Mouse (Mus musculus): Measurements from ENCODE around the gene Tmem29. TPM values are rescaled to one million over a fixed set of nuclear protein-coding genes. Genes with fewer than 3 reads are reported as not detected.

Gene Tmem29
- polyA plus RNA-seq, 1 experiment from 2014 or later = 44.8 TPM

DNA sequence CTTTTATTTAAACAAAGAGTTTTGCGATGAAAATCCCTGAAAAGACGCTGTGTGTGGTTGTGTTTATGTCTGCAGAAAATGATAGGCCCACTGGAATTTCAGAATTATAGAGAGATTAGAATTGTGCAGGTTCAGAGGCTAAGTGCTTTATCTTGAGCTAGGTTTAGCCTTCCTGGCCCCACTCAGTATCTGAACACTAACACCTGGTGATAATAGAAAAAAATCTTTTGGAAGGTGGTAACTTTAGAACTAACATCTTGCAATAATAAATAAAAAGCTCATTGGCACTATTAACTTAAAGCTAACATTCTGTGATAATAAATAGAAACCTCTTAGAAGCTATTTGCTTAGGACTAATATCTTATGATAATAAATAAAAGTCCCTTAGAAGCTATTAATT, 1.2 kb upstream of the Tmem29 start:
- Histone ChIP-seq H3K9me3 (ENCODE audit: control insufficient read depth, low read length) (no peaks in the 10 kb centered on the region), H3K9ac (ENCODE audit: low read length) (no peak overlapping the region), H3K27ac (ENCODE audit: low read depth, low read length) (no peak overlapping the region), H3K4me2 (no peak overlapping the region), H3K4me1 (ENCODE audit: control insufficient read depth, insufficient read depth, low read length) (no peaks in the 10 kb centered on the region), H3K4me3 (ENCODE audit: low read depth, low read length) (no peak overlapping the region), H3K36me3 (ENCODE audit: control insufficient read depth, insufficient read depth, low read length) (no peaks in the 10 kb centered on the region), H3K27me3 (ENCODE audit: control insufficient read depth, insufficient read depth, low read length) (no peaks in the 10 kb centered on the region)
- DNase-seq (ENCODE audit: low spot score, missing footprints) (peak; percentile 19), ATAC-seq (ENCODE audit: low FRiP score) (no peak)
- WGBS = 78% methylated on average over 2 of the region's 2 CpGs

DNA sequence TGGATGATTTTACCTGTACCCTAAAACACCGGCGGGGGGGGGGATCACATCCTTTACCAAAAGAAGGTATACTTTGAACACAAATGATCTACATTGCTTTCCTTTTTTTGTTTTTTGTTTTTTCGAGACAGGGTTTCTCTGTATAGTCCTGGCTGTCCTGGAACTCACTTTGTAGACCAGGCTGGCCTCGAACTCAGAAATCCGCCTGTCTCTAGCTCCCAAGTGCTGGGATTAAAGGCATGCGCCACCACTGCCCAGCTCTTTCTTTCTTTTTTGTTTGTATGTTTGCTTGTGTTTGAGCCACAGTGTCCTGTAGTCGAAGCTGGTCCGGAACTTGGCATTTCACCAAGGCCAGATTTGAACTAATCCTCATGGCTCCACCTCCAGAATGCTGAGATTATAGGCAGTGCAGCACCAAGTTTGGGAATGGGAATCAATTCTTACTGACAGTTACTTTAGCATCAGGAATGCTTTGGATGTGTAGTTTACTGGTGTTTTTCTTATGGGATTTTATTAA, 515 bp upstream of the Tmem29 start:
- H3K4me2 ChIP-seq = peak overlapping the region; percentile 33
- no peaks in the 10 kb centered on the region for H3K9me3 ChIP-seq (ENCODE audit: control insufficient read depth, low read length)
- H3K9ac ChIP-seq (ENCODE audit: low read length) = peak overlapping the region; percentile 55
- H3K27ac ChIP-seq (ENCODE audit: low read depth, low read length) = no peak overlapping the region
- H3K4me1 ChIP-seq (ENCODE audit: control insufficient read depth, insufficient read depth, low read length) = no peaks in the 10 kb centered on the region
- peak; percentile 9 for ATAC-seq (ENCODE audit: low FRiP score)
- no peak for DNase-seq (ENCODE audit: low spot score, missing footprints)
- H3K36me3 ChIP-seq (ENCODE audit: control insufficient read depth, insufficient read depth, low read length) = no peaks in the 10 kb centered on the region
- no peaks in the 10 kb centered on the region for H3K27me3 ChIP-seq (ENCODE audit: control insufficient read depth, insufficient read depth, low read length)
- WGBS = 36% methylated on average over 8 of the region's 8 CpGs
- H3K4me3 ChIP-seq (ENCODE audit: low read depth, low read length) = peak overlapping the region; percentile 36

DNA sequence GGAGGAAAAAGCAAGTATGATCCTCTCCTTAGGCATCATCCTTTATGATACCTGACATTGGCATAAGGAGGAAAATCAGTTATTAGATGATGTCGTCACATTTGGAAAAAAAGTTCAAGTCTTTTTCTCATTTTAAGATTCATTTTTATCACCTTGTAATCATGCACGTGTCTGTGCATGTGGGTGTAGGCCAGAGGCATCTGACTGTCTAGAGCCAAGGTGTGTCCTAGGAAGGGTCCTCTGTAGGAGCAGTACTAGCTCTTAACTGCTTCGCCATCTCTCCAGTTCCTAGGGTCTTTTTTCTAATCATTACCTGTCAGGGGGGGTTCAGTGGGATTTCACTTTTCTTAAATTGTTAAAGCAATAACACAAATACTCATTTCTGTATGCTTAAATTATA, 818 bp downstream of the Tmem29 start:
- peak; percentile 47; the same call in 1 of the 2 replicates for ATAC-seq (ENCODE audit: low FRiP score)
- 46% methylated on average over 3 of the region's 3 CpGs for WGBS

GRCm38 (mm10) chrX:150440505-150441338, 18.2 kb downstream of the Tmem29 start:
- H3K4me1 ChIP-seq (ENCODE audit: control insufficient read depth, insufficient read depth, low read length) = no peaks in the 10 kb centered on the region
- no peak overlapping the region; the same call in 1 of the 2 replicates for H3K27ac ChIP-seq (ENCODE audit: low read depth, low read length)
- peak overlapping the region; percentile 44 for H3K4me2 ChIP-seq
- no peaks in the 10 kb centered on the region for H3K9me3 ChIP-seq (ENCODE audit: control insufficient read depth, low read length)
- DNase-seq (ENCODE audit: low spot score, missing footprints) = peak; percentile 96
- peak overlapping the region; percentile 33 for H3K4me3 ChIP-seq (ENCODE audit: low read depth, low read length)
- H3K27me3 ChIP-seq (ENCODE audit: control insufficient read depth, insufficient read depth, low read length) = no peaks in the 10 kb centered on the region
- peak; percentile 93 for ATAC-seq (ENCODE audit: low FRiP score)
- H3K36me3 ChIP-seq (ENCODE audit: control insufficient read depth, insufficient read depth, low read length) = no peaks in the 10 kb centered on the region
- WGBS = 22% methylated on average over 18 of the region's 18 CpGs
- peak overlapping the region; percentile 53 for H3K9ac ChIP-seq (ENCODE audit: low read length)

More for the DNA sequence above, 818 bp downstream of the Tmem29 start:
- Histone ChIP-seq H3K9me3 (ENCODE audit: control insufficient read depth, low read length) (no peaks in the 10 kb centered on the region), H3K4me1 (ENCODE audit: control insufficient read depth, insufficient read depth, low read length) (no peaks in the 10 kb centered on the region), H3K9ac (ENCODE audit: low read length) (no peak overlapping the region), H3K27me3 (ENCODE audit: control insufficient read depth, insufficient read depth, low read length) (no peaks in the 10 kb centered on the region), H3K4me3 (ENCODE audit: low read depth, low read length) (0 out of 2 replicates have a peak overlapping the region, but pooled peaks have one; percentile 9), H3K4me2 (peak overlapping the region; percentile 17; the same call in 1 of the 2 replicates), H3K36me3 (ENCODE audit: control insufficient read depth, insufficient read depth, low read length) (no peaks in the 10 kb centered on the region), H3K27ac (ENCODE audit: low read depth, low read length) (no peak overlapping the region)
- no peak for DNase-seq (ENCODE audit: low spot score, missing footprints)

GRCm38 (mm10) chrX:150436373-150436772, 22.6 kb downstream of the Tmem29 start:
- DNase-seq (ENCODE audit: low spot score, missing footprints) (no peak), ATAC-seq (ENCODE audit: low FRiP score) (no peak)
- no peak overlapping the region for H3K9ac ChIP-seq (ENCODE audit: low read length)
- no peaks in the 10 kb centered on the region for H3K9me3 ChIP-seq (ENCODE audit: control insufficient read depth, low read length)
- WGBS = 88% methylated on average over 2 of the region's 2 CpGs
- H3K27ac ChIP-seq (ENCODE audit: low read depth, low read length) = no peak overlapping the region
- H3K4me2 ChIP-seq = no peak overlapping the region
- H3K36me3 ChIP-seq (ENCODE audit: control insufficient read depth, insufficient read depth, low read length) = no peaks in the 10 kb centered on the region
- no peaks in the 10 kb centered on the region for H3K4me1 ChIP-seq (ENCODE audit: control insufficient read depth, insufficient read depth, low read length)
- H3K4me3 ChIP-seq (ENCODE audit: low read depth, low read length) = no peak overlapping the region
- H3K27me3 ChIP-seq (ENCODE audit: control insufficient read depth, insufficient read depth, low read length) = no peaks in the 10 kb centered on the region

DNA sequence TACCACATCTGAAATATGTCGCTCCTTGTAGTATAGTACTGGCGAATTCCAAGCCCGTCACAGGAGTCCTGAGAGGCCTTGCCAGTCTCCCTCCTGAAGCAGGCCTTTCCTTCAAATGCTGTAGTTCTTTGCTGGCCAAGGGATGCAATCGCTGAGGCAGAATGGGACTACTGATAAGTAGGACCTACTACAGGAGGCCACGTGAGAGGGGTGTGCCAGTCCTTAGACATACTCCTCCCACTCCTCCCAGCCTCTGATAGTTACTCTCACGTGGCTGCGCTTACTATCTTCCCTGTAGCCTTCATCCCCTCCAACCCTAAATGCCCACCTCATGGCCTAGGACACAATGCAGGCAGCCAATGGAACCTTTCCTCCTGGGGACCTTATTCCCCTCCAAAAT, 23.6 kb downstream of the Tmem29 start:
- Histone ChIP-seq H3K27me3 (ENCODE audit: control insufficient read depth, insufficient read depth, low read length) (no peaks in the 10 kb centered on the region), H3K9ac (ENCODE audit: low read length) (no peak overlapping the region), H3K4me3 (ENCODE audit: low read depth, low read length) (no peak overlapping the region), H3K4me2 (no peak overlapping the region), H3K9me3 (ENCODE audit: control insufficient read depth, low read length) (no peaks in the 10 kb centered on the region), H3K27ac (ENCODE audit: low read depth, low read length) (no peak overlapping the region), H3K4me1 (ENCODE audit: control insufficient read depth, insufficient read depth, low read length) (no peaks in the 10 kb centered on the region), H3K36me3 (ENCODE audit: control insufficient read depth, insufficient read depth, low read length) (no peaks in the 10 kb centered on the region)
- no peak for ATAC-seq (ENCODE audit: low FRiP score)
- DNase-seq (ENCODE audit: low spot score, missing footprints) = no peak
- WGBS = 89% methylated on average over 7 of the region's 7 CpGs

GRCm38 (mm10) chrX:150413505-150413904, 45.4 kb downstream of the Tmem29 start:
- DNase-seq (ENCODE audit: low spot score, missing footprints) = no peak
- ATAC-seq (ENCODE audit: low FRiP score) = no peak
- Histone ChIP-seq H3K4me2 (no peak overlapping the region), H3K4me3 (ENCODE audit: low read depth, low read length) (no peak overlapping the region), H3K27ac (ENCODE audit: low read depth, low read length) (no peak overlapping the region), H3K9me3 (ENCODE audit: control insufficient read depth, low read length) (no peaks in the 10 kb centered on the region), H3K27me3 (ENCODE audit: control insufficient read depth, insufficient read depth, low read length) (no peaks in the 10 kb centered on the region), H3K4me1 (ENCODE audit: control insufficient read depth, insufficient read depth, low read length) (no peaks in the 10 kb centered on the region), H3K36me3 (ENCODE audit: control insufficient read depth, insufficient read depth, low read length) (no peaks in the 10 kb centered on the region), H3K9ac (ENCODE audit: low read length) (no peak overlapping the region)
- WGBS = 92% methylated on average over 4 of the region's 4 CpGs

Other genes starting within 250 kb of the Tmem29 start
- 54.0 and 54.3 TPM in 2 replicates for gene Alas2, start 88.2 kb upstream of the Tmem29 start, polyA plus RNA-seq (2014; fragmentation: Nextera tagmentation; extraction: Ambion mirVana)
- 6.4 and 6.6 TPM in 2 replicates for gene Pfkfb1, start 129.1 kb upstream of the Tmem29 start, polyA plus RNA-seq (2014; fragmentation: Nextera tagmentation; extraction: Ambion mirVana)
- 20.2 and 21.1 TPM in 2 replicates for gene Apex2, start 130.7 kb upstream of the Tmem29 start, polyA plus RNA-seq (2014; fragmentation: Nextera tagmentation; extraction: Ambion mirVana)
- gene Tro, start 198.4 kb upstream of the Tmem29 start, polyA plus RNA-seq (2014; fragmentation: Nextera tagmentation; extraction: Ambion mirVana) = 40.0 and 43.6 TPM in 2 replicates

Measured in midbrain, embryonic 11.5 days (tissue).